In the genomic region with DNA sequence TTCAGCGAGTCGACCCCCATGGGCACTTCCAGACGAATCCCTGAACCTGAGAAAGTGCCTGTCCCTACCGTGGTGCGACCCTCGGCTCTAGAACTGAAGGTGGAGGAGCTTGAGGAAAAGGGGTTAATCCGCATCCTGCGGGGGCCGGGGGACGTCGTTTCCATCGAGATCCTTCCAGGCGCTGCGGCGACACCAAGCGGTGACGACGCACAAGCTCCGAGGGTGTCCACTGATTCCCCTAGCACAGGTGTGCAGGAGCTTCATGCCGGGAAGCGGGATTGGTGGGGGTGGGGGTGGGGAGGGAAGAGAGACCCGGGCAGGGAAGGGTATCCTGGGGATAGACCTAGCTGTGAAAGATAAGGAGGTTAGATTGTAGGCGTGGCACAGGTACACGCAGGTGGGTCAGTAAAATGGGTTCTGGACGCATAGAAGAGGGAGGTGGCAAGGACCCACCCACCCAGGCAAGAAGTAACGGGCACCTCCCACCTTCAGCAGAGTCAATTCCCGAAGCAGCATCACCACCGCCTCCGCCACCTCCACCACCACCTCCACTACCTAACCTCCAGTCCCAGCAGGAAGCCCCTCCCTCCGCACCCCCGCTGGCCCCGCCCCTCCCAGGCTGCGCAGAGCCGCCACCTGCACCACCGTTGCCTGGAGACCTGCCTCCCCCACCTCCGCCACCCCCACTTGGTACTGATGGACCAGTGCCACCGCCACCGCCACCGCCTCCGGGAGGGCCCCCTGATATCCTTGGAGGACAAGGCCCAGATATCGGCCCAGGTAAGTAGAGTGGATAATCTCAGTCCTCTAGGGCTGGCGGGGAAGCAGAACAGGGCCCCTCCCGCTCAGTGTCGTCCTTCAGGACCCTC, we compare ENCODE assay signal across 8 mouse cellular contexts. TPM values are rescaled to one million over a fixed set of nuclear protein-coding genes. Genes with fewer than 3 reads are reported as not detected.
DNase-seq lines count a peak whose midpoint lies in the region; ATAC-seq and TF ChIP-seq lines count a peak whose summit lies in the region.

No protein-coding gene starts in this region.

- peak; percentile 67 for TF ChIP-seq CTCF in ES-Bruce4 (IDR thresholded peaks at IDR 0.05; ENCODE audit: low read depth, low read length)

- DNase-seq in adrenal gland, postnatal 36 days = peak; percentile 22 to 49
- DNase-seq in adrenal gland, adult 18-20 months (ENCODE audit: low spot score in 2 of 2) = no peak
- no peak for DNase-seq in intestine, embryonic 14.5 days (ENCODE audit: low spot score)
- DNase-seq in midbrain, embryonic 10.5 days (ENCODE audit: low spot score) = peak; percentile 46
- DNase-seq in testis, postnatal 14 days (ENCODE audit: low spot score) = peak; percentile 43
- DNase-seq in spleen, adult 12 weeks (ENCODE audit: low spot score) = no peak

- TF ChIP-seq EP300 in ES-Bruce4 (IDR thresholded peaks at IDR 0.05; ENCODE audit: insufficient read depth, low read depth, low read length) = no peak

- no peaks in the 10 kb centered on the region for H3K27me3 ChIP-seq in ES-Bruce4 (ENCODE audit: control insufficient read depth, insufficient read depth, low read length, poor library complexity, severe bottlenecking)
- peaks cover 90% of the 10 kb centered on the region for H3K27me3 ChIP-seq in embryonic facial prominence, embryonic 13.5 days
- peaks cover 71% of the 10 kb centered on the region for H3K27me3 ChIP-seq in intestine, embryonic 14.5 days (replicated peaks; ENCODE audit: control insufficient read depth, insufficient read depth, low read length)
- H3K27me3 ChIP-seq in midbrain, embryonic 10.5 days (ENCODE audit: low read depth, poor library complexity, severe bottlenecking) = peaks cover 90% of the 10 kb centered on the region

- no peak for TF ChIP-seq POLR2A in ES-Bruce4 (IDR thresholded peaks at IDR 0.05; ENCODE audit: insufficient read depth, low read length)

- H3K36me3 ChIP-seq in ES-Bruce4 (ENCODE audit: control insufficient read depth, insufficient read depth, low read length, poor library complexity, severe bottlenecking) = no peaks in the 10 kb centered on the region
- H3K36me3 ChIP-seq in embryonic facial prominence, embryonic 13.5 days = no peaks in the 10 kb centered on the region
- no peaks in the 10 kb centered on the region for H3K36me3 ChIP-seq in intestine, embryonic 14.5 days (ENCODE audit: control insufficient read depth, insufficient read depth, low read length)
- H3K36me3 ChIP-seq in midbrain, embryonic 10.5 days = no peaks in the 10 kb centered on the region

- 4% methylated on average over 43 of the region's 44 CpGs for WGBS in embryonic facial prominence, embryonic 13.5 days
- WGBS in intestine, embryonic 14.5 days = 6% methylated on average over 44 of the region's 44 CpGs
- 5% methylated on average over 43 of the region's 44 CpGs for WGBS in midbrain, embryonic 10.5 days

- H3K27ac ChIP-seq in ES-Bruce4 (ENCODE audit: insufficient read depth, low read length) = no peak overlapping the region
- H3K27ac ChIP-seq in embryonic facial prominence, embryonic 13.5 days = no peak overlapping the region
- H3K27ac ChIP-seq in intestine, embryonic 14.5 days (ENCODE audit: low read depth) = no peak overlapping the region
- no peak overlapping the region for H3K27ac ChIP-seq in midbrain, embryonic 10.5 days (replicated peaks)

- H3K4me2 ChIP-seq in embryonic facial prominence, embryonic 13.5 days = peak overlapping the region; percentile 60
- peak overlapping the region; percentile 42 for H3K4me2 ChIP-seq in intestine, embryonic 14.5 days (ENCODE audit: low read length)

- no peak for ATAC-seq in embryonic facial prominence, embryonic 13.5 days (ENCODE audit: insufficient number of reproducible peaks, insufficient read depth, low FRiP score, low TSS enrichment, low read depth)
- ATAC-seq in intestine, embryonic 14.5 days (replicated peaks; ENCODE audit: low FRiP score, low TSS enrichment, low read depth) = 0 out of 2 replicates have a peak, but pooled peaks have one; percentile 59

- H3K9ac ChIP-seq in ES-Bruce4 (ENCODE audit: low read depth, poor library complexity, severe bottlenecking) = 0 out of 2 replicates have a peak overlapping the region, but pooled peaks have one; percentile 10
- peak overlapping the region; percentile 51; the same call in 1 of the 2 replicates for H3K9ac ChIP-seq in embryonic facial prominence, embryonic 13.5 days
- no peak overlapping the region for H3K9ac ChIP-seq in intestine, embryonic 14.5 days (ENCODE audit: low read length)

- H3K9me3 ChIP-seq in ES-Bruce4 (replicated peaks; ENCODE audit: control insufficient read depth, insufficient read depth, low read length, poor library complexity, severe bottlenecking) = no peaks in the 10 kb centered on the region
- H3K9me3 ChIP-seq in embryonic facial prominence, embryonic 13.5 days = no peaks in the 10 kb centered on the region
- no peaks in the 10 kb centered on the region for H3K9me3 ChIP-seq in intestine, embryonic 14.5 days (ENCODE audit: control insufficient read depth, low read length)
- H3K9me3 ChIP-seq in midbrain, embryonic 10.5 days (replicated peaks) = no peaks in the 10 kb centered on the region

- H3K4me3 ChIP-seq in ES-Bruce4 (ENCODE audit: low read depth, low read length) = peak overlapping the region; percentile 50
- H3K4me3 ChIP-seq in embryonic facial prominence, embryonic 13.5 days = peak overlapping the region; percentile 35
- H3K4me3 ChIP-seq in intestine, embryonic 14.5 days (ENCODE audit: low read depth, low read length) = peak overlapping the region; percentile 16
- H3K4me3 ChIP-seq in midbrain, embryonic 10.5 days = peak overlapping the region; percentile 43

- H3K4me1 ChIP-seq in ES-Bruce4 (ENCODE audit: control insufficient read depth, insufficient read depth, low read length) = peaks cover 1% of the 10 kb centered on the region
- H3K4me1 ChIP-seq in embryonic facial prominence, embryonic 13.5 days = peaks cover 20% of the 10 kb centered on the region
- H3K4me1 ChIP-seq in intestine, embryonic 14.5 days (replicated peaks; ENCODE audit: control insufficient read depth, insufficient read depth, low read length) = no peaks in the 10 kb centered on the region
- H3K4me1 ChIP-seq in midbrain, embryonic 10.5 days = peaks cover 17% of the 10 kb centered on the region

RNA-seq across cellular contexts. Expression of gene 1700023F06Rik, which starts 15.2 kb away (rescaled TPM):
- total RNA-seq in adrenal gland, postnatal 36 days (2021) = not detected
- under 1 TPM; 0.27 to 0.61 TPM for total RNA-seq in adrenal gland, adult 18-20 months (2021)
- polyA plus RNA-seq in ES-Bruce4 (2011; ENCODE audit: insufficient read depth, insufficient read length, low read depth, missing spikeins) = 2.0 and 2.2 TPM in 2 replicates
- polyA plus RNA-seq in embryonic facial prominence, embryonic 13.5 days (2015; fragmentation: Nextera tagmentation; extraction: Ambion mirVana) = 1.4 and 2.2 TPM in 2 replicates
- 1.3 and 1.4 TPM in 2 replicates for polyA plus RNA-seq in intestine, embryonic 14.5 days (2014; fragmentation: Nextera tagmentation; extraction: Ambion mirVana)
- 0.10 and 0.11 TPM in 2 replicates for polyA plus RNA-seq in midbrain, embryonic 10.5 days (2016; fragmentation: Nextera tagmentation; extraction: Ambion mirVana)

RNA-seq across cellular contexts. Expression of gene Fmnl1, which starts 22.3 kb away (rescaled TPM):
- 10 to 100 TPM; 16.4 to 17.3 TPM for total RNA-seq in adrenal gland, postnatal 36 days (2021)
- total RNA-seq in adrenal gland, adult 18-20 months (2021) = 10 to 100 TPM; 19.8 to 20.9 TPM
- 1.7 and 4.9 TPM in 2 replicates for polyA plus RNA-seq in ES-Bruce4 (2011; ENCODE audit: insufficient read depth, insufficient read length, low read depth, missing spikeins)
- 1.7 and 2.4 TPM in 2 replicates for polyA plus RNA-seq in embryonic facial prominence, embryonic 13.5 days (2015; fragmentation: Nextera tagmentation; extraction: Ambion mirVana)
- polyA plus RNA-seq in intestine, embryonic 14.5 days (2014; fragmentation: Nextera tagmentation; extraction: Ambion mirVana) = 3.1 and 3.6 TPM in 2 replicates
- polyA plus RNA-seq in midbrain, embryonic 10.5 days (2016; fragmentation: Nextera tagmentation; extraction: Ambion mirVana) = 1.1 and 1.2 TPM in 2 replicates

RNA-seq across cellular contexts. Expression of gene Spata32, which starts 25.0 kb away (rescaled TPM):
- total RNA-seq in adrenal gland, postnatal 36 days (2021) = not detected
- not detected for total RNA-seq in adrenal gland, adult 18-20 months (2021)
- polyA plus RNA-seq in ES-Bruce4 (2011; ENCODE audit: insufficient read depth, insufficient read length, low read depth, missing spikeins) = not detected in 2 replicates
- not detected in 2 replicates for polyA plus RNA-seq in embryonic facial prominence, embryonic 13.5 days (2015; fragmentation: Nextera tagmentation; extraction: Ambion mirVana)
- polyA plus RNA-seq in intestine, embryonic 14.5 days (2014; fragmentation: Nextera tagmentation; extraction: Ambion mirVana) = not detected in 2 replicates
- not detected in 2 replicates for polyA plus RNA-seq in midbrain, embryonic 10.5 days (2016; fragmentation: Nextera tagmentation; extraction: Ambion mirVana)

Comparison
In these comparisons a context has a peak if more than half of its experiments do, and no peak if none do; other contexts are left out.
1. DNase-seq: peak in adrenal gland, postnatal 36 days (2 of 2), midbrain, embryonic 10.5 days (single experiment) and testis, postnatal 14 days (single experiment); none in adrenal gland, adult 18-20 months (0 of 2), intestine, embryonic 14.5 days (single experiment) and spleen, adult 12 weeks (single experiment).
2. Peak in every context shown above with its lines, with median percentiles within 50 percentile points of each other: H3K4me3 ChIP-seq.